Mouse (Mus musculus) spleen, embryonic (tissue): Measurements from ENCODE around the gene Hcrtr2.

ENCODE experiments used
- CTCF ChIA-PET: fragments of 350-600 bp; sonication (Branson Sonifier 250); formaldehyde crosslinking; loops from one replicate; lab custom pipeline; 2022; lab: Charles Lee

Hcrtr2 gene

DNA sequence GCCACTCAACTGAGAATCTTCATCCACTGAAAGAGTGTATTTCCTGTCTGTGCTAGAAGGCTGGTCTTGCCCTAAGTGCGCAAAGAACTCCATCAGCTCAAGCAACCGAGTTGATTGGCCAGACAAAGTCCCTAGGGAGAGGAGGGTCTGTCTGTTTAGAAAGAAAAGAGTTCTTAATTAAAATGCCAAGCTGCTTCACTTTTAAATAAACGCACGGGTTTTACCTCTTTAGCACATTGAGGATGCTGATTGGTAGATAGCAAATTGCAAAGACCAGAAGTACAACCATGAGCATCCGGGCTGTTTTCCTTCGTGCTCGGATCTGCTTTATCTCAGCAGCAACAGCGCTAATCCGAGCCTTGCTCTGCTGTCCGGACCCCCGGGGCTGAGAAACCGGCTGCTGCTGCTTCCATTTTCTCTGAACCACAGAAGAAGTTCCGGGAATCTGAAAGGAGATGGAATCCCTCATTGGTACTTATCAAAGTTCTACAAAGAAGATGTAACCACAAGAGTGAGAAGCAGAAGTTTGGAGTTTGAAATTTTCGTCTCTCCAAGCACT is 87.6 kb downstream of the Hcrtr2 start:
- CTCF ChIA-PET, result no interaction called here

DNA sequence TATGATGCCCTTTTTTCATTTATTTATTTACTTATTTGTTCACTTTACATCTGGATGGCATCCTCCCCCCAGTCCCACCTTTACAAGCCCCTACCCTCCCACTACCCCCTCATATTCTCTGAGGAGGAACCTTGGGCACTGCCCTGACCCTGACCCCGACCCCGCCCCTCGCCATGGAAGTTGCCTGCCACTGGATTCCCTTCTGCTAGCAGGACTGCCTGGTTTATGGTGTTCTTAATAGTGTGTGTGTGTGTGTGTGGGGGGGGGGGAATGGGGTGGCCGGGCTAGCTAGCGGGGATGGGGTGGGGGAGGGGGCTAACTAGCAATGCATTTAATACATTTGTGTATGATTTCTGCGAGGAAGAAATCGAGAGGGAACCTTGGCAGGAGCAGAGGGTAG is 88.8 kb downstream of the Hcrtr2 start:
- CTCF ChIA-PET, result no interaction called here

DNA sequence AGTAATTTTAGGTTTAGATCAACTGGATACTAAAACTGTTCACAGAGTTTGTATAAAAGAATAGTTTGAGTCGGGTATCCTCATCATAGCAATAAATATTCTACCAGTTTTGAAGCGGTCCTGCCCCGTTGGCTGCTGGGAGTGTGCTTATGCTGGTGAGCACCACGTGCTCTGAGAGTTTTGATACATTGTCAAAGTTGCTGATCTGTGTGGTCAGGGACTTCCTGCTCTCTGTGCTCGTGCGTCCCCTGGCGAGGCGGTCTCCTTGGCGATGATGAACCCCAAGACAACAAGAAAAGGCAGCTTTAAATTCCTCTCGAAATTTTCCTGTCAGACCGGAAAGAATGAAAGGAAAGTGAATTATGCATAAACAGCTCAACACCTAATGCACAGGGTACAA is 93.3 kb downstream of the Hcrtr2 start:
- CTCF ChIA-PET, result no interaction called here

DNA sequence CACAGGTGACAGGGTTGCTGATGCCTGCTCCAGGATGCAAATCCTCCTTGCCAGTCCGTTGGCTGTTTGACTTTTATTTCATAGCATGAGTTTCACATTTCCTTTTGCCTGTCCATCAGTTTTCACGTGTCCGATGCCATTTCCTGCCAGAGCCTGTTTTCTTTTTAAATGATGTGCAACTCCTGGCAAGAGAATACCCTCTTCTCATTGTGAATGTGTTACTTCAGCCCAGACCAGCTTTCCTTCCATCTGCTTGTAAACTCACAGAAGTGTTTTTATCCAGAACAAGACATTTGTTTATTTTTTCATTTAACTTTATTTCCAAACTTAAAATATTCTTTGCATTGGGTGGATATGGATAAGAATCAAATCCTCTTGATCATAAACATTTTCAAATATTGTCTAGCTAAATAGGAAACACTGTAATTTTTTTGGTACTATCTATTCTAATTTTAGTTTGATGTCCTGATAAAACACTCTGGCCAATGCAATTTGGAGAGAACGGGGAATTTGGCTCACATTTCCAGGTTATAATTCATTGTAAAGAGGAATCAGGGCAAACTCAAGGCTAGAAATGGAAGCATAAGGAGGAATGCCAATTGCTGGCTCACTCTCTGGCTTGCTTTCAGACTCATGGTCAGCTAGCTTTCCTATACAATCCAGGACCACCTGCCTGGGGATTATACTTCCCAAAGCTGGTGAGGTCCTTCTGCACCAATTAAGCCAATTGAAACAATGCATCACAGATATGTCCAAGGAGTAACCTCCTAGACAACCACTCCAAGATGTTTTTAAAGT is 106.3 kb downstream of the Hcrtr2 start:
- CTCF ChIA-PET, result no interaction called here

DNA sequence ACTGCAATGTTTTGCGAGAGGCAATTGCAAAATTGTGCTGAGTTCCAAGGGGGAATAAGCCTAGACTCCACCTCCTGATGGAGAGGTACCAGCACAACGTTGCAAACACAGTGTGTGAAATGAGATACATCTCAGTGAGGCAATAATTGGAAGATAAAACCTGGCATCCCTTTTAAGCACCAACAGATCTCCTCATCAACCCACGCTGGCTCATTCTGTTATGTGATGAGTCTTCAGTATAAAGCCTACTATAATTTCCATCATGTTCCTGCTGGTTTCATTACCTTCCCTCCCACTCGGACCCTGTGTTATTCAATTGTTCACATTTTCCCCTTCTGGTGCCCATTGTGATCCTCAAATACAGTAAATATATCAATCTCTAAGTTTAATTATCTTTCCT is 109.0 kb downstream of the Hcrtr2 start:
- CTCF ChIA-PET, result no interaction called here

DNA sequence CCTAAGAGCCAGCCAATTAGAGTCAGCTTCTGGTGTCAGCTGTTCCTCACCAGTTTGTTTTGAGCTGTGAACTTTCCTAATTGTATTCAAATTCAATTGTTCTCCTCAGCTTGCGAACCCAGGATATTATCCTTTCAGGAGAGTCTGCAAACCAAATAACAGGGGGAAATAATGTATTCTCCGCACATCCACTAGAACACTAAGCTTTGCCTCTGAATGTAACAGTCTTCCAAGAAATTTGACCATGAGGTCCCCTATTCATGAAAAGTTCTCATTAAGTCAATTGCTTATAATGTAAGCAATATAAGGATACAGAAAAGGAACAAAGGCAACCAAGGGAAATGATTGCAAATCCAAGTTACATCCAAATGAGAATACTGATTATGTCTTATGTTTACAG is 110.1 kb downstream of the Hcrtr2 start, which contains the start of gene Gfral:
Gfral (minus strand) TSS at position 101 of the 400 bp plus-strand sequence.
- CTCF ChIA-PET, result no interaction called here

DNA sequence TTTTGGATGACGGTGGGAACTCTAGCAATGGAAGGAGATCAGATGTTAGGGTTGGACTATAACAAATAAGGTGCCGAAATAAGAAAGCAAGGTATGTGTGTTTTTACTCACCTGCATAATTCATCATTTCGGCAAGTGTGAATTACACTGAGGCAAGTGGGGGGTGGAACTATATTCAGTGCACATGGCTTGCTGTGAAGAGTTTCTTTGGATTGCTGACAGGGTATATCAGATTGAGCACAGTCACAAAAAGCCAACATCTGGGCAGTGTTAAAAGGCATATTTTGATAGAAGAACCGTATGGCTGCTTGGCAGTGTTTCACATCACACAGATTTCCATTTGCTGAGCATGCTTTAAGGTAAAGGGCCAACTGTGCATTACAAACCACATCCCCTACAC is 126.7 kb downstream of the Hcrtr2 start:
- CTCF ChIA-PET, result no interaction called here

DNA sequence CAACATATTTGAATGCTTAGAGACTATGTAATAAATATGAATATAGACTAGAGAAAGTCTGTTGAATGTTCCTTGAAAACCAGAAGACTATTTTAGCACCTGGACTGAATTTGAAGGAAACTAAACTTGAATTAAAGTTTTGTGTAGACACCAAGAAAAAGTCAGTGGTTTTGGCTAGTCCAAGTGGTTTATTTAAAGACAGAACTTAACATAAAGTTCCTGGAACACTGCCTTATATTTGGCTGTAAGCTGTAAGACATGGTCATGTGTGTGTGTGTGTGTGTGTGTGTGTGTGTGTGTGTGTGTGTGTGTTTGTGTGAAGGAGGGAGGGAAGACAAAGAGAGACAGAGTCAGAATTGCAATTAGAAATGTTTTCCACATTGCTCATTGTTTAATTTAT is 144.4 kb downstream of the Hcrtr2 start:
- CTCF ChIA-PET, result no interaction called here
